In the genomic region with DNA sequence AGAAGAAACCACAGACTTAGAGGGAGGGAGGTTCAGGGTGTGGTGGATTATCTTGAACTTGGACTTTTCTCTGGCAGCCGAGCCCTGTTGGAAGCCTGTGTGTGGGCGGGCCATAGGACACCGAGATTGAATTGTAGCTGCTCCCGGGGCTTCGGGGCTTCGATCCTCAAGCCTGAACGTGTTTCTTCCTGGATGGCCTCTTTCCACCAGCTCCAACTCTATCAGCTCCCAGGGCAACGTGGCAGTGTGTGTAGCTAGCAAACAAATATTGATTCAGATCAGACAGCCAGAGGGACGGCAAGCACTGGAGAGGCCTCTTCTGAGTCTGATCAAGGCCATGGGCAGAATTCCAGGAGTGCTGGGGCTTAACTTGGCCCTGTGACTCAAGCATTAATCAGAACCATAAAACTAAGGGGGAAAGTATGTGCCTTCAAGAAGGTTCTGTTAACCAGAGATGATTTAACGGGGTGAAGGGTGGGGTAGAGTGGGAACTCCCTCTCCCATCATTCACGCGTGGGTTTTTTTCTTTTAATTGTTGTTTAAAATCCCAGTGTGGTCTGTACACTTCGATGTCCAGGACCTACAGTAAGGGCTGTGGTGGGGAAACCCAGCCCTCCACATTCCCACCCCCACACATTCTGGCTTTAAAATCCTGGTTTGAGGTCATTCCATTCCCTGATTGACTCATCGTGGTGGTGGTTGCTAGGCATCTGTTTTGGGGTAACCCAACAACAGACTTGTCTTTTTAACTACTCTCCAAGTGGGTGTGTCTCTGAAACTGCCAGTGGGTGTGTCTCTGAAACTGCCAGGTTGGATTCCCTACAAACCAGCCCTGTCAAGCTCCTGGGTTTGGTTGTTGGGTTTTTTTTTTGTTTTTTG, we compare ENCODE assay signal across 8 mouse cellular contexts. TPM values are rescaled to one million over a fixed set of nuclear protein-coding genes. Genes with fewer than 3 reads are reported as not detected.
DNase-seq lines count a peak whose midpoint lies in the region; ATAC-seq and TF ChIP-seq lines count a peak whose summit lies in the region.

No protein-coding gene starts in this region.

- no peak for TF ChIP-seq CTCF in hindbrain, postnatal 0 days (IDR thresholded peaks at IDR 0.05; ENCODE audit: low read depth)

- H3K4me1 ChIP-seq in hindbrain, postnatal 0 days (ENCODE audit: insufficient read depth, low read length) = peaks cover 21% of the 10 kb centered on the region
- H3K4me1 ChIP-seq in liver, embryonic 12.5 days = peaks cover 58% of the 10 kb centered on the region

- no peaks in the 10 kb centered on the region for H3K27me3 ChIP-seq in hindbrain, postnatal 0 days (ENCODE audit: insufficient read depth, low read length)
- H3K27me3 ChIP-seq in liver, embryonic 12.5 days (replicated peaks) = peaks cover 41% of the 10 kb centered on the region

- no peaks in the 10 kb centered on the region for H3K36me3 ChIP-seq in hindbrain, postnatal 0 days (ENCODE audit: insufficient read depth, low read length)
- no peaks in the 10 kb centered on the region for H3K36me3 ChIP-seq in liver, embryonic 12.5 days

- 37% methylated on average over 14 of the region's 14 CpGs for WGBS in hindbrain, postnatal 0 days
- WGBS in liver, embryonic 12.5 days (ENCODE audit: insufficient replicate concordance) = 44% methylated on average over 14 of the region's 14 CpGs

- no peaks in the 10 kb centered on the region for H3K9me3 ChIP-seq in hindbrain, postnatal 0 days (ENCODE audit: low read length)
- H3K9me3 ChIP-seq in liver, embryonic 12.5 days (replicated peaks) = no peaks in the 10 kb centered on the region

- H3K27ac ChIP-seq in hindbrain, postnatal 0 days = peak overlapping the region; percentile 27; the same call in 1 of the 2 replicates
- H3K27ac ChIP-seq in liver, embryonic 12.5 days = peak overlapping the region; percentile 23; the same call in 1 of the 2 replicates

- no peak overlapping the region; the same call in 1 of the 2 replicates for H3K9ac ChIP-seq in hindbrain, postnatal 0 days (replicated peaks; ENCODE audit: low read length)
- no peak overlapping the region for H3K9ac ChIP-seq in liver, embryonic 12.5 days

- no peak overlapping the region for H3K4me2 ChIP-seq in hindbrain, postnatal 0 days (ENCODE audit: low read depth, low read length)
- H3K4me2 ChIP-seq in liver, embryonic 12.5 days = no peak overlapping the region

- ATAC-seq in hindbrain, postnatal 0 days = 0 out of 2 replicates have a peak, but pooled peaks have one; percentile 25
- ATAC-seq in liver, embryonic 12.5 days = no peak
- no peak for ATAC-seq in monocyte, adult 5-6 weeks (replicated peaks; ENCODE audit: insufficient number of reproducible peaks, low FRiP score, low TSS enrichment, poor library complexity, severe bottlenecking)

- DNase-seq in urinary bladder, postnatal 14 days (ENCODE audit: low spot score) = peak; percentile 95
- DNase-seq in urinary bladder, postnatal 10 days (ENCODE audit: low spot score) = no peak
- peak; percentile 67 for DNase-seq in gastrocnemius, postnatal 10 days
- peak; percentile 61 for DNase-seq in hindbrain, postnatal 0 days (ENCODE audit: low spot score)
- peak; percentile 77 for DNase-seq in ovary, postnatal 36 days (ENCODE audit: low spot score)
- no peak for DNase-seq in left cerebral cortex, adult 11 months (ENCODE audit: low spot score)

- no peak overlapping the region for H3K4me3 ChIP-seq in hindbrain, postnatal 0 days (ENCODE audit: low read length)
- no peak overlapping the region for H3K4me3 ChIP-seq in liver, embryonic 12.5 days

RNA-seq across cellular contexts. Expression of a gene that starts 4.6 kb away (rescaled TPM):
- 100 to 1,000 TPM; 142 to 185 TPM for total RNA-seq in gastrocnemius, postnatal 10 days (2021)
- total RNA-seq in hindbrain, postnatal 0 days (2014; rRNA removed) = 69.6 and 73.4 TPM in 2 replicates
- 107 and 108 TPM in 2 replicates for polyA plus RNA-seq in hindbrain, postnatal 0 days (2015; fragmentation: Nextera tagmentation; extraction: Ambion mirVana)
- 92.8 and 98.0 TPM in 2 replicates for polyA plus RNA-seq in liver, embryonic 12.5 days (2016; fragmentation: Nextera tagmentation; extraction: Ambion mirVana)
- 428 to 649 TPM (median 479 TPM) in 3 replicates for total RNA-seq in monocyte, adult 5-6 weeks (2017)

Comparison
In these comparisons a context has a peak if more than half of its experiments do, and no peak if none do; other contexts are left out.
1. DNase-seq: peak in urinary bladder, postnatal 14 days (single experiment), gastrocnemius, postnatal 10 days (single experiment), hindbrain, postnatal 0 days (single experiment) and ovary, postnatal 36 days (single experiment); none in urinary bladder, postnatal 10 days (single experiment) and left cerebral cortex, adult 11 months (single experiment).